Mouse (Mus musculus) midbrain, postnatal 0 days (tissue): ENCODE measurements around the gene Elfn2. TPM values are rescaled to one million over a fixed set of nuclear protein-coding genes. Genes with fewer than 3 reads are reported as not detected.

Experiments used
- ATAC-seq: fragments of 200-750 bp; cut with Nextera tagmentation; 2 replicates; pipeline ENCODE4 v1.8.0; 2017; ENCODE audit warnings: moderate number of reproducible peaks, mild to moderate bottlenecking, moderate TSS enrichment, moderate library complexity; ENCODE audit not compliant: low FRiP score
- DNase-seq: peaks from one replicate; pipeline ENCODE4 v3.0.0-alpha.2; 2015; ENCODE audit warnings: low spot score
- H3K27ac ChIP-seq: fragments of 300-500 bp; sonication (generic); 2 replicates; pipeline ENCODE4 v1.5.1; 2014; ENCODE audit warnings: low read depth, mild to moderate bottlenecking, low read length, mixed read lengths
- H3K27me3 ChIP-seq: fragments of 300-500 bp; sonication (generic); 2 replicates; pipeline ENCODE4 v1.6.1; 2014; ENCODE audit warnings: low read length, control low read depth, mixed read lengths; ENCODE audit not compliant: insufficient read depth
- H3K36me3 ChIP-seq: fragments of 300-500 bp; sonication (generic); 2 replicates; pipeline ENCODE4 v1.6.1; 2014; ENCODE audit warnings: low read length, control low read depth, mixed read lengths; ENCODE audit not compliant: insufficient read depth
- H3K4me1 ChIP-seq: fragments of 300-500 bp; sonication (generic); 2 replicates; pipeline ENCODE4 v1.6.1; 2014; ENCODE audit warnings: mild to moderate bottlenecking, control low read depth, antibody characterized with exemption, low read length, mixed read lengths; ENCODE audit not compliant: insufficient read depth
- H3K4me2 ChIP-seq: fragments of 300-500 bp; sonication (generic); 2 replicates; pipeline ENCODE4 v1.6.1; 2014; ENCODE audit warnings: low read depth, mild to moderate bottlenecking, low read length, mixed read lengths; ENCODE audit not compliant: poor library complexity, severe bottlenecking
- H3K4me3 ChIP-seq: fragments of 300-500 bp; sonication (generic); 2 replicates; pipeline ENCODE4 v1.5.1; 2014; ENCODE audit warnings: low read depth, mild to moderate bottlenecking, low read length, moderate library complexity
- H3K9ac ChIP-seq: fragments of 300-500 bp; sonication (generic); replicated peaks from 2 replicates; pipeline ENCODE4 v1.6.1; 2014; ENCODE audit warnings: mild to moderate bottlenecking, low read length, moderate library complexity, mixed read lengths; ENCODE audit not compliant: poor library complexity, severe bottlenecking
- H3K9me3 ChIP-seq: fragments of 300-500 bp; sonication (generic); 2 replicates; pipeline ENCODE4 v1.6.1; 2016; ENCODE audit warnings: low read length, control low read depth
- CTCF ChIP-seq: IDR thresholded peaks from 2 replicates; pipeline ENCODE4 v1.5.1; 2016; ENCODE audit warnings: antibody characterized with exemption, mild to moderate bottlenecking
- WGBS: fragments of 180-500 bp; shearing (Covaris S2); extraction: QIAGEN DNeasy Blood & Tissue Kit; methylation state at CpG from one replicate; pipeline ENCODE4 v1.1.7; 2014; 5-methylcytosine and 5-hydroxymethylcytosine counted together
- polyA plus RNA-seq: library from polyadenylated mRNA; unstranded; fragments of >200 nt; fragmentation: Nextera tagmentation; extraction: Ambion mirVana; gene quantifications from 2 replicates; pipeline ENCODE4 v1.2.1, GENCODE M21; 2015
- total RNA-seq: library from RNA; depleted of rRNA; stranded (reverse); fragments of >200 nt; gene quantifications from 2 replicates; pipeline ENCODE4 v1.2.3, GENCODE M21; 2014

Elfn2 gene
- total and polyA plus RNA-seq, 2 experiments from 2014 or later: 10.2 to 52.1 TPM

DNA sequence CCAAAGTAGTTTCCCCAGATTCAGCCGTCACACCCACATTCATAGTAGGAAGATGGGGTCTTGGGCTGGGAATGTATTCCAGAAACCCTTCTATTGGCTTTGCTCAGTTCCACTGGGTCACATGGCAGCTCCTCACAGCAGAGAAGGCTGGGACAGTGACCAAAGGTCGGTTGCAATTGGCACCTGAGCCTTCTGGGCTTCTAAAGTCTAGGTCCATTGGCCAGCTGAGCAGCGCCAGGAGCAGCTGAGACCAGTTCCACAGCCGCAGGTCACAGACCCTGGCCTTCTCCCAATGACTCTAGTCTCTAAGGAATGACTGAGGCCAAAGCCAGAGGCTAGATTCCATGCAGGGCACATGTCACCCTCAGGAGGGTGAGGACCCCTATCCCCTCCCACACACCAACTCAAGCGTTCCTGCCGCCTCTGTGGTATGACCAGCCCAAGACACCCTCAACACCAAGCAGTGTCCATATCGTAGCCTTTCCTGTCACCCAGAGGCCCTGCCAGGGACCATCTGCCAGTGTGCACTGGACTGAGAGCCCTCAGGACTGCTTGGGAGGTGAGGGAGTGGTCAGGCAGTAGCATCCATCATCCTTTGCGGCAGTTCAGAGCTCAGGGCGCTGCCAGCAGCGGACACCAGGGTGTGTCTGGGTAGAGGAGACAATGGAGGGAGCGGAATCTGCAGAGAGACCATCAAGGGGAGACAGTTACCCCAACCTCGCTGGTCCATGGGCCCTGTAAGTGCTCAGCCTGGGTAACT lies 37.6 kb upstream of the Elfn2 start:
- no peaks in the 10 kb centered on the region; the same call in 1 of the 2 replicates for H3K27me3 ChIP-seq
- no peak for DNase-seq
- no peaks in the 10 kb centered on the region for H3K4me1 ChIP-seq
- no peak for TF ChIP-seq CTCF
- H3K4me2 ChIP-seq: no peak overlapping the region
- H3K27ac ChIP-seq: no peak overlapping the region
- H3K4me3 ChIP-seq: no peak overlapping the region
- H3K9me3 ChIP-seq: no peaks in the 10 kb centered on the region
- ATAC-seq: no peak
- H3K36me3 ChIP-seq: no peaks in the 10 kb centered on the region
- H3K9ac ChIP-seq: no peak overlapping the region
- 84% methylated on average over 12 of the region's 12 CpGs for WGBS

DNA sequence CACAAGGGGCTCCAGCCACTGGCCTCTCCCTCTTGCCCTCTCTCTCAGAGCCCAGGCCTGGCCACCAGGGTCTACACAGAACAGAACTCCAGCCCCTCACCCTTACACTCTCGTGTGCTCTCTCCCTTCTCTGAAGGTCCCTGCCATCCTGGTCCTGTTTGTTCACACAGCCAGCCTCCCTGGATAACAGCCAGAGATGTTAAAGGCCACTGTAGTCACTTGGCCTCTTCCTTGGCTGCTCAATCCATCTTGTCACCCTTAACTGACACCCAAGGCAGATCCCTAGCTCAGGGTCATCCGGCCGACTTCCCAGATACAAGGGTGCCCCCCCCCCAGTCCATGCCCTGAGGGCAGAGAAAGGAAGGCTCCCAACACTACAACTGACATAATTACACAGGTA lies 36.7 kb upstream of the Elfn2 start:
- WGBS: 80% methylated on average over 3 of the region's 3 CpGs
- no peak for DNase-seq
- no peaks in the 10 kb centered on the region for H3K9me3 ChIP-seq

DNA sequence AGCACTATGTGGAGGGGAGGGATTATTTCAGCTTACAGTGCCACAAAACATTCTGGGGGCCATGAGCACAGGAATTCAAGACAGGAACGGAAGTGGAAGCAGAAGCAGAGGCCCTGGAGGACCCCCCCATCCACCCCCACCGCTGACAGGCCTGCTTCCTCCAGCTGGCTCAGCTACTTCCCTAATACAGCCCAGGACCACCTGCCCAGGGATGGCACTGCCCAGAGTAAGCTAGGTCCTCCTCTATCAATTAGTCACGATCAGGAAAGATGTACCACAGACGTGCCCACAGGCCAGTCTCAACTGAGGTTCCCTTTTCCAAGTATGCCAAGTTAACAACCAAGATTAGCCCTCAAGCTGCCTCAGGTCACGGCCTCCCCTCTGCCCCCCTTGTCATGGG lies 35.6 kb upstream of the Elfn2 start:
- Histone ChIP-seq H3K4me2 (no peak overlapping the region), H3K4me3 (no peak overlapping the region), H3K9me3 (no peaks in the 10 kb centered on the region), H3K9ac (no peak overlapping the region), H3K4me1 (no peaks in the 10 kb centered on the region), H3K27me3 (no peaks in the 10 kb centered on the region; the same call in 1 of the 2 replicates), H3K27ac (no peak overlapping the region), H3K36me3 (no peaks in the 10 kb centered on the region)
- ATAC-seq (no peak), DNase-seq (no peak)
- no peak for TF ChIP-seq CTCF
- WGBS: 83% methylated on average over 5 of the region's 5 CpGs

More for the DNA sequence above, 36.7 kb upstream of the Elfn2 start:
- H3K36me3 ChIP-seq: no peaks in the 10 kb centered on the region
- no peak overlapping the region for H3K4me2 ChIP-seq
- H3K27ac ChIP-seq: no peak overlapping the region
- TF ChIP-seq CTCF: no peak
- no peak for ATAC-seq
- H3K27me3 ChIP-seq: no peaks in the 10 kb centered on the region; the same call in 1 of the 2 replicates
- no peak overlapping the region for H3K9ac ChIP-seq
- H3K4me3 ChIP-seq: no peak overlapping the region
- no peaks in the 10 kb centered on the region for H3K4me1 ChIP-seq

DNA sequence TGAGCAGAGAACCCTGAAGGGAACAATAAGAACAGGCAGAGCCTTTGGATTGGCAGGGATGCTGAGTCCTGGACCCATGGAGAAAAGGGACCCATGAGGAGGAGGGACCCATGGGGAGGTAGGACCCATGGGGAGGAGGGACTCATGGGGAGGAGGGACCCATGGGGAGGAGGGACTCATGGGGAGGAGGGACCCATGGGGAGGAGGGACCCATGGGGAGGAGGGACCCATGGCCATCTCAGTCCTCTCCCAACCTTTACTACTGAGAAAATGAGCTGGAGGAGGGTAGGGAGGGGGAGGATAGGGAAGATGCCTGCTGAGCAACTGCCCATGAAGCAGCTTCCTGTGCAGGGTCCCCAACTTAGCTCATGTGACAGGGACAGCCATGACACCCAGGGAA lies 34.4 kb upstream of the Elfn2 start:
- TF ChIP-seq CTCF: no peak
- Histone ChIP-seq H3K27ac (no peak overlapping the region), H3K4me2 (no peak overlapping the region), H3K9me3 (no peaks in the 10 kb centered on the region), H3K4me1 (no peaks in the 10 kb centered on the region), H3K36me3 (no peaks in the 10 kb centered on the region), H3K4me3 (no peak overlapping the region), H3K9ac (no peak overlapping the region), H3K27me3 (no peaks in the 10 kb centered on the region; the same call in 1 of the 2 replicates)
- ATAC-seq (no peak), DNase-seq (no peak)

DNA sequence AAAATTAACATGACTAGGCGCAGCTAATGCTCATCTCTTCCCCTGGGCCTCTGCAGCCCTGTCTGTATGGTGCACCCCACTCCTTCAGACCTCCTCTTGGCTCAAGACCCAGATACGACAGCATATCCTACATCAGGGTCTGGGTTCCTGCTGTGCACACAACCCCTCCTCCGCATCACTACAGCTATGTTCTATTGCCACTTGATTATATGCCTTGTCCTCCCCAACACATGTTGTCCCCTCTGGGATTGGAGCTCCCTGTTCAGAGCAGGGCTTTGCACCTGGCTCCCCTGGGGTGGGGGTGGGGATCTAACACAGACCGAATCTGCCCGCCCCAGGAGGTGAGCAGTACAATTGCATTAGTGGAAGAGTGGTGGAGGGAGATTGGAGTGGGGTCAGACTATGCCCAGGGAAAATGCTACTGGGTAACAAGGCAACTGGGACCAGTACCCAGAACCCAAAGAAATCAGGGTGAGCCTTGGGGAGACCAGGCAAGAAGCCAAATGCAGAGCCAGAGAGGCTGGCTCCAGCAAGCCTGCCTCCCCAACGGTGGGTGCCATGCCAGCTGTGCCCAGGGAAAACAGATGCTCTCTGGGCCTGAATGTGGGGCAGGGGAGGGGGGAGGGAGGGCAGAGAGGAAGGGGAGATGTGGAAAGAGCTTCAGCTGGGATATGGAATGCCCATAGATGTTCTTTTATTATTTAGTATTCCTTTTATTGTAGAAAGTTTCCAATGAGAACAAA lies 32.2 kb upstream of the Elfn2 start:
- Histone ChIP-seq H3K9ac (no peak overlapping the region), H3K4me1 (no peaks in the 10 kb centered on the region), H3K4me2 (no peak overlapping the region), H3K27ac (no peak overlapping the region), H3K36me3 (no peaks in the 10 kb centered on the region), H3K27me3 (no peaks in the 10 kb centered on the region; the same call in 1 of the 2 replicates), H3K4me3 (no peak overlapping the region), H3K9me3 (no peaks in the 10 kb centered on the region)
- ATAC-seq: no peak
- DNase-seq: no peak
- TF ChIP-seq CTCF: no peak
- WGBS: 44% methylated on average over 6 of the region's 6 CpGs

DNA sequence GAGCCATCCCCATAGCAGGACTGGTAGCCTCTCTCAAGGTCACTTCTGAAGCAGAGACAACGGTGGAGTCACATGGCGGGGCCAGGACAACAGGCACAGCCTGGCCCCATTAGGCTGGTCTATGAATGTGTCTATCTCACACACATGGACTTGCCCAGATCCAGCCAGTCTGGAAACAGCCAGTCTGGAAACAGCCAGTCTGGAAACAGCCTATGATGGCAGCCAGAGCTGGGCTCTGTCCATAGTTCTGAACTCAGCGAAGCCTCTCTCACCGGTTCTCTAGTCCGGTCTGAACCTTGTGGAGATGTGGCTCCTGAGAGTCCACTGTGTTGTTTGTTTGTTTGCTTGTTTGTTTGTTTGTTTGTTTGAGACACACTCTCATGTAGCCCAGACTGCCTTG lies 31.3 kb upstream of the Elfn2 start:
- Histone ChIP-seq H3K9ac (no peak overlapping the region), H3K36me3 (no peaks in the 10 kb centered on the region), H3K4me2 (no peak overlapping the region), H3K9me3 (no peaks in the 10 kb centered on the region), H3K4me1 (no peaks in the 10 kb centered on the region), H3K27me3 (no peaks in the 10 kb centered on the region; the same call in 1 of the 2 replicates), H3K27ac (no peak overlapping the region), H3K4me3 (no peak overlapping the region)
- no peak for ATAC-seq
- WGBS: 59% methylated on average over 5 of the region's 5 CpGs
- DNase-seq: no peak
- no peak for TF ChIP-seq CTCF
